8 mouse cellular contexts compared by ENCODE assay signal in the genomic region with DNA sequence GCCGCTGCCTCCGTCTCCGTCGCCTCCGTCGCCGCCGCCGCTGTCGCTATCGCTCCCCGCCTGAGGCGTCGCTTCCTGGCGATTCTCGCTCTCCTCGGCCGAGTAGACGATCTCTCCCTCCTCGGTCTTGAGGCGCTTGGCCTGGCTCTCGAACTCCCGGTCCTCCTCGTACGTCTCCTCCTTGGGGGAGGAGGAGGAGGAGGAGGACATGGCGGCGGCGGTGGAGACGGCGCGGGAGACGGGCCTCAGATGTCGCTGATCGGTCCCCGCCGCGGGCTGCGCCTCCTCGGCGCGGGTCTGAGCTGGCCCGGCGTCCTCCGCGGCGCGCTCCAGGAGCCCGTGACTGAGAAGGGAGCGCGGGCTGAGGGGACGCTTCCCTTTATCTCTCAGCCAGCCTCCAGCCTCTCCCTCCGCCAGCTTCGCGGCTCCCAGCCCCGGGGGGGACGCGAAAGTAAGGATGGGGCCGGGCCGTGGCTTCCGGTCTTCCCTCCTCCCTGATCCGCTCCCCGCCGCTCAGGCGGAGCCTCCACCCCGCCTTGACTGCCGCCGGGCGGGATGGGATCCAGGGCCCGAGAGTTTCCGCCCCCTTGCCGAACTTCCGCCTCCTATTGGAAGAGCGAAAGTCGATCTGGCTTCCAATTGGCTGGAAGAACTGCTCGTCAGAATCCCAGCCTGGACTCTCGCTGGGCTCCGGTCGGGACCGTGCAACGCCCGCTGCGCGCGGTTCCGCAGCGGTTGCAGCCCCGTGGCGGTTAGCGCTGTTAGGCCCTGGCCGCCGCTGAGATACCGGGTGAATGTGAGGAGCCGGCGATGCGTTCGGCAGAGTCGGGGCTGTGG. TPM values are rescaled to one million over a fixed set of nuclear protein-coding genes. Genes with fewer than 3 reads are reported as not detected.
DNase-seq lines count a peak whose midpoint lies in the region; ATAC-seq lines count a peak whose summit lies in the region.

Gene Hnrnpll (minus strand): TSS at position 552 of the 837 bp plus-strand sequence.

- H3K9me3 ChIP-seq in hindbrain, embryonic 11.5 days (ENCODE audit: control insufficient read depth, low read length): no peaks in the 10 kb centered on the region

- H3K4me3 ChIP-seq in hindbrain, embryonic 11.5 days (ENCODE audit: low read depth, low read length): peak within 1 kb of the TSS; percentile 100

- peak within 1 kb of the TSS; percentile 76 for H3K4me2 ChIP-seq in hindbrain, embryonic 11.5 days (replicated peaks; ENCODE audit: low read depth, low read length)

- H3K36me3 ChIP-seq in hindbrain, embryonic 11.5 days (ENCODE audit: control insufficient read depth, insufficient read depth, low read length): no peaks in the 10 kb centered on the region

- no peaks in the 10 kb centered on the region for H3K27me3 ChIP-seq in hindbrain, embryonic 11.5 days (ENCODE audit: control insufficient read depth, insufficient read depth, low read length)

- H3K27ac ChIP-seq in hindbrain, embryonic 11.5 days (ENCODE audit: low read depth, low read length): peak within 1 kb of the TSS; percentile 100

- WGBS in hindbrain, embryonic 11.5 days: under 1% methylated on average over 66 of the region's 97 CpGs

- H3K4me1 ChIP-seq in hindbrain, embryonic 11.5 days (replicated peaks; ENCODE audit: control insufficient read depth, insufficient read depth, low read length): no peaks in the 10 kb centered on the region

- ATAC-seq in hindbrain, embryonic 11.5 days (ENCODE audit: low FRiP score): peak; percentile 98

- peak; percentile 99 for DNase-seq in Muller cell, postnatal 12 days (ENCODE audit: inconsistent ontology term)
- DNase-seq in cerebellum, adult 9-11 months: peak; percentile 98
- peak; percentile 94 to 99 for DNase-seq in frontal cortex, adult 2 months (ENCODE audit: extremely low spot score in 1 of 2, low spot score in 1 of 2)
- peak; percentile 99 for DNase-seq in hindbrain, embryonic 11.5 days (ENCODE audit: low spot score)
- peak; percentile 99 to 100 for DNase-seq in layer of hippocampus, postnatal 10 days (ENCODE audit: low spot score in 2 of 2)
- peak; percentile 98 for DNase-seq in lung, postnatal 10 days
- peak; percentile 99 for DNase-seq in ovary, postnatal 36 days (ENCODE audit: low spot score)
- peak; percentile 97 for DNase-seq in thymus, postnatal 25 days

- H3K9ac ChIP-seq in hindbrain, embryonic 11.5 days (ENCODE audit: low read depth, low read length): peak within 1 kb of the TSS; percentile 100

RNA-seq across cellular contexts. Expression of gene Hnrnpll, which starts in this region (rescaled TPM):
- polyA plus RNA-seq in frontal cortex, adult 2 months (2012; rRNA removed): 50.8 and 58.0 TPM in 2 replicates
- 123 and 132 TPM in 2 replicates for polyA plus RNA-seq in hindbrain, embryonic 11.5 days (2014; fragmentation: Nextera tagmentation; extraction: Ambion mirVana)
- 10 to 100 TPM; 68.6 to 74.6 TPM for total RNA-seq in layer of hippocampus, postnatal 10 days (2021)

Comparison
In these comparisons a context has a peak if more than half of its experiments do, and no peak if none do; other contexts are left out.
1. Peak in every context shown above with its lines: DNase-seq, ATAC-seq, H3K4me3 ChIP-seq and H3K27ac ChIP-seq.